Mouse (Mus musculus) lung, adult 2 months (tissue): ENCODE measurements around the gene Vim.

ENCODE experiments used
- CTCF ChIP-seq: fragments of 200-500 bp; IDR thresholded peaks from 2 replicates; pipeline ENCODE4 v1.5.1; 2011; ENCODE audit warnings: mild to moderate bottlenecking, low read length, control low read depth; ENCODE audit not compliant: insufficient read depth
- POLR2A ChIP-seq: fragments of 200-500 bp; IDR thresholded peaks from 2 replicates; pipeline ENCODE4 v1.6.1; 2011; ENCODE audit warnings: low read depth, mild to moderate bottlenecking, control low read depth, low read length, borderline replicate concordance; ENCODE audit errors: extremely low read depth

DNA sequence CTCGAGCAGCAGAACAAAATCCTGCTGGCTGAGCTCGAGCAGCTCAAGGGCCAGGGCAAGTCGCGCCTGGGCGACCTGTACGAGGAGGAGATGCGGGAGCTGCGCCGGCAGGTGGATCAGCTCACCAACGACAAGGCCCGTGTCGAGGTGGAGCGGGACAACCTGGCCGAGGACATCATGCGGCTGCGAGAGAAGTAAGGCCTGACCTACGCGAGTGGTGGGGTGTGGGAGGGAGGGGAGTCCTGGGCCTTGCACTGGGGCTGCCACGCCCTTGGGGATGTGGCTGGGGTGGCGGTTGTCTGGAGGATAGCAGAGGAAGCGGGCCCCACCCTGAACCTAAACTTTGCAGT is 1.0 kb downstream of the Vim start:
- TF ChIP-seq CTCF, result no peak
- TF ChIP-seq POLR2A, result peak; percentile 37; the same call in 1 of the 2 replicates
